Mouse (Mus musculus) spleen, embryonic (tissue): Measurements from ENCODE around the gene Nsun6.

ENCODE experiments used
- CTCF ChIA-PET: fragments of 350-600 bp; sonication (Branson Sonifier 250); formaldehyde crosslinking; loops from one replicate; lab custom pipeline; 2022; lab: Charles Lee

Nsun6 gene

GRCm38 (mm10) chr2:15054945-15055637, at the start of gene Nsun6:
Nsun6 (minus strand) TSS chr2:15055069.
- CTCF ChIA-PET, result no interaction called here

- CTCF ChIA-PET, result no interaction called here
Measured at GRCm38 (mm10) chr2:15104386-15104785, 49.5 kb upstream of the Nsun6 start.

- CTCF ChIA-PET, result interaction anchor here (0.6 to 0.7 kb wide), 2 partner anchors 29 to 304 kb away, joined by 5 to 8 read pairs; no protein-coding TSS in a partner anchor
Measured at GRCm38 (mm10) chr2:15096514-15097090, 41.7 kb upstream of the Nsun6 start.

GRCm38 (mm10) chr2:15087308-15087707, 32.4 kb upstream of the Nsun6 start:
- CTCF ChIA-PET, result no interaction called here

- CTCF ChIA-PET, result no interaction called here
Measured at GRCm38 (mm10) chr2:15083702-15084101, 28.8 kb upstream of the Nsun6 start.

GRCm38 (mm10) chr2:15067091-15067490, 12.2 kb upstream of the Nsun6 start:
- CTCF ChIA-PET, result no interaction called here

GRCm38 (mm10) chr2:15065447-15065846, 10.6 kb upstream of the Nsun6 start:
- CTCF ChIA-PET, result no interaction called here

- CTCF ChIA-PET, result no interaction called here
Measured at GRCm38 (mm10) chr2:15064380-15065269, 9.8 kb upstream of the Nsun6 start.

- CTCF ChIA-PET, result no interaction called here
Measured at GRCm38 (mm10) chr2:15063815-15064214, 8.9 kb upstream of the Nsun6 start.

GRCm38 (mm10) chr2:15060856-15061255, 6.0 kb upstream of the Nsun6 start:
- CTCF ChIA-PET, result no interaction called here

- CTCF ChIA-PET, result no interaction called here
Measured at GRCm38 (mm10) chr2:15058227-15058626, 3.4 kb upstream of the Nsun6 start.

- CTCF ChIA-PET, result interaction anchor here (0.7 kb wide), 1 partner anchor 95 kb away, joined by 3 read pairs; no protein-coding TSS in a partner anchor
Measured at GRCm38 (mm10) chr2:15055741-15056151, 877 bp upstream of the Nsun6 start.

GRCm38 (mm10) chr2:15054496-15054895, 373 bp downstream of the Nsun6 start:
- CTCF ChIA-PET, result no interaction called here

- CTCF ChIA-PET, result no interaction called here
Measured at GRCm38 (mm10) chr2:15049117-15049873, 5.6 kb downstream of the Nsun6 start, which contains the start of gene Arl5b. Arl5b (plus strand) TSS chr2:15049395.

- CTCF ChIA-PET, result no interaction called here
Measured at GRCm38 (mm10) chr2:15040326-15040725, 14.5 kb downstream of the Nsun6 start.

- CTCF ChIA-PET, result no interaction called here
Measured at GRCm38 (mm10) chr2:15038705-15039104, 16.2 kb downstream of the Nsun6 start.

GRCm38 (mm10) chr2:15027816-15028215, 27.1 kb downstream of the Nsun6 start:
- CTCF ChIA-PET, result no interaction called here

GRCm38 (mm10) chr2:15026817-15027216, 28.1 kb downstream of the Nsun6 start:
- CTCF ChIA-PET, result no interaction called here

GRCm38 (mm10) chr2:15008072-15008471, 46.8 kb downstream of the Nsun6 start:
- CTCF ChIA-PET, result no interaction called here

GRCm38 (mm10) chr2:15007531-15007930, 47.3 kb downstream of the Nsun6 start:
- CTCF ChIA-PET, result no interaction called here

GRCm38 (mm10) chr2:14997836-14998235, 57.0 kb downstream of the Nsun6 start:
- CTCF ChIA-PET, result no interaction called here
